Mouse (Mus musculus): ENCODE measurements around the gene Myh1. TPM values are rescaled to one million over a fixed set of nuclear protein-coding genes. Genes with fewer than 3 reads are reported as not detected.

Myh1 gene
- not detected in 2 replicates for polyA plus RNA-seq (2012)

- no peak for TF ChIP-seq GATA1 (IDR thresholded peaks at IDR 0.05; ENCODE audit: low read length)
Measured at GRCm38 (mm10) chr11:67199752-67200151, at the start of gene Myh1. Gene Myh1 (plus strand): TSS chr11:67200052.

- TF ChIP-seq GATA1 (IDR thresholded peaks at IDR 0.05; ENCODE audit: low read length), result no peak
Measured at GRCm38 (mm10) chr11:67150237-67150636, 49.6 kb upstream of the Myh1 start.

GRCm38 (mm10) chr11:67151159-67151558, 48.7 kb upstream of the Myh1 start:
- TF ChIP-seq GATA1 (IDR thresholded peaks at IDR 0.05; ENCODE audit: low read length), result no peak

GRCm38 (mm10) chr11:67151651-67152630, 47.9 kb upstream of the Myh1 start:
- TF ChIP-seq GATA1 (IDR thresholded peaks at IDR 0.05; ENCODE audit: low read length), result no peak

GRCm38 (mm10) chr11:67153123-67153522, 46.7 kb upstream of the Myh1 start:
- no peak for TF ChIP-seq GATA1 (IDR thresholded peaks at IDR 0.05; ENCODE audit: low read length)

GRCm38 (mm10) chr11:67153843-67154242, 46.0 kb upstream of the Myh1 start:
- no peak for TF ChIP-seq GATA1 (IDR thresholded peaks at IDR 0.05; ENCODE audit: low read length)

GRCm38 (mm10) chr11:67155650-67156049, 44.2 kb upstream of the Myh1 start:
- no peak for TF ChIP-seq GATA1 (IDR thresholded peaks at IDR 0.05; ENCODE audit: low read length)

- TF ChIP-seq GATA1 (IDR thresholded peaks at IDR 0.05; ENCODE audit: low read length), result no peak
Measured at GRCm38 (mm10) chr11:67160131-67160530, 39.7 kb upstream of the Myh1 start.

- no peak for TF ChIP-seq GATA1 (IDR thresholded peaks at IDR 0.05; ENCODE audit: low read length)
Measured at GRCm38 (mm10) chr11:67163701-67164100, 36.2 kb upstream of the Myh1 start.

GRCm38 (mm10) chr11:67164851-67165250, 35.0 kb upstream of the Myh1 start:
- no peak for TF ChIP-seq GATA1 (IDR thresholded peaks at IDR 0.05; ENCODE audit: low read length)

GRCm38 (mm10) chr11:67169301-67169700, 30.6 kb upstream of the Myh1 start:
- no peak for TF ChIP-seq GATA1 (IDR thresholded peaks at IDR 0.05; ENCODE audit: low read length)

- TF ChIP-seq GATA1 (IDR thresholded peaks at IDR 0.05; ENCODE audit: low read length), result no peak
Measured at GRCm38 (mm10) chr11:67170727-67171126, 29.1 kb upstream of the Myh1 start, which contains the start of gene Myh2. Gene Myh2 (plus strand): TSS chr11:67171027.

GRCm38 (mm10) chr11:67172439-67172838, 27.4 kb upstream of the Myh1 start:
- TF ChIP-seq GATA1 (IDR thresholded peaks at IDR 0.05; ENCODE audit: low read length), result no peak

- TF ChIP-seq GATA1 (IDR thresholded peaks at IDR 0.05; ENCODE audit: low read length), result no peak
Measured at GRCm38 (mm10) chr11:67176376-67176775, 23.5 kb upstream of the Myh1 start.

- no peak for TF ChIP-seq GATA1 (IDR thresholded peaks at IDR 0.05; ENCODE audit: low read length)
Measured at GRCm38 (mm10) chr11:67190316-67190715, 9.5 kb upstream of the Myh1 start.

GRCm38 (mm10) chr11:67190814-67191213, 9.0 kb upstream of the Myh1 start:
- no peak for TF ChIP-seq GATA1 (IDR thresholded peaks at IDR 0.05; ENCODE audit: low read length)

- TF ChIP-seq GATA1 (IDR thresholded peaks at IDR 0.05; ENCODE audit: low read length), result no peak
Measured at GRCm38 (mm10) chr11:67191496-67191895, 8.4 kb upstream of the Myh1 start.

Measured in G1E-ER4 (cell line).